Mouse (Mus musculus) MEL (cell line): ENCODE data around the gene Nrbp1. TPM values are rescaled to one million over a fixed set of nuclear protein-coding genes. Genes with fewer than 3 reads are reported as not detected.

Experiments used
- DNase-seq: peaks from one replicate; pipeline ENCODE4 v3.0.0; 2011; ENCODE audit warnings: low read depth, low spot score
- H3K27ac ChIP-seq: 2 replicates; pipeline ENCODE4 v1.5.1; 2012; ENCODE audit warnings: low read depth, mild to moderate bottlenecking, control low read depth, low read length, moderate library complexity; ENCODE audit not compliant: control insufficient read depth
- H3K27me3 ChIP-seq, 2 experiments: fragments of 150-350 bp in 1 of 2; sonication (generic) in 1 of 2; 2 replicates each; pipeline ENCODE4 v1.6.1; 2012; ENCODE audit warnings: low read length in 2 of 2, mild to moderate bottlenecking in 2 of 2, improper control_type of control experiment in 1 of 2, moderate library complexity in 1 of 2; ENCODE audit not compliant: insufficient read depth in 2 of 2, control insufficient read depth in 1 of 2
- H3K36me3 ChIP-seq, 2 experiments: 2 replicates each; pipeline ENCODE4 v1.6.1; 2012 to 2014; ENCODE audit warnings: low read length in 2 of 2, improper control_type of control experiment in 1 of 2, inconsistent platforms in 1 of 2, mild to moderate bottlenecking in 1 of 2; ENCODE audit not compliant: insufficient read depth in 2 of 2, control insufficient read depth in 1 of 2
- H3K4me1 ChIP-seq, 2 experiments: fragments of 150-350 bp in 1 of 2; sonication (generic) in 1 of 2; 2 replicates each; pipeline ENCODE4 v1.6.1; 2012; ENCODE audit warnings: low read length in 2 of 2, improper control_type of control experiment in 1 of 2, mild to moderate bottlenecking in 1 of 2; ENCODE audit not compliant: insufficient read depth in 2 of 2, control insufficient read depth in 1 of 2
- H3K4me3 ChIP-seq, 2 experiments: fragments of 150-350 bp in 1 of 2; sonication (generic) in 1 of 2; 2 replicates each; pipeline ENCODE4 v1.5.1; 2012; ENCODE audit warnings: low read depth in 2 of 2, low read length in 2 of 2, mild to moderate bottlenecking in 2 of 2, moderate library complexity in 2 of 2, control low read depth in 1 of 2, improper control_type of control experiment in 1 of 2; ENCODE audit not compliant: control insufficient read depth in 1 of 2, insufficient read depth in 1 of 2
- H3K79me2 ChIP-seq: 2 replicates; pipeline ENCODE4 v1.6.1; 2012; ENCODE audit warnings: mild to moderate bottlenecking, low read length, moderate library complexity; ENCODE audit not compliant: control insufficient read depth, poor library complexity, insufficient read depth
- H3K9ac ChIP-seq: 2 replicates; pipeline ENCODE4 v1.6.1; 2012; ENCODE audit warnings: low read depth, mild to moderate bottlenecking, control low read depth, low read length, moderate library complexity; ENCODE audit not compliant: control insufficient read depth, poor library complexity, severe bottlenecking
- H3K9me3 ChIP-seq: fragments of 150-350 bp; sonication (generic); replicated peaks from 2 replicates; pipeline ENCODE4 v1.6.1; 2012; ENCODE audit warnings: mild to moderate bottlenecking, low read length, improper control_type of control experiment, moderate library complexity; ENCODE audit not compliant: insufficient read depth
- CHD1 ChIP-seq: IDR thresholded peaks from 2 replicates; pipeline ENCODE4 v1.6.1; 2012; ENCODE audit warnings: low read depth, mild to moderate bottlenecking, inconsistent platforms, low read length, improper control_type of control experiment
- CHD2 ChIP-seq: IDR thresholded peaks from 2 replicates; pipeline ENCODE4 v1.6.1; 2011; ENCODE audit warnings: low read length, improper control_type of control experiment
- CTCF ChIP-seq, 3 experiments: IDR thresholded peaks in 2 of 3; conservative IDR thresholded peaks in 1 of 3; 2 replicates each; pipeline ENCODE4 v1.5.1; 2011 to 2012; ENCODE audit warnings: low read length in 3 of 3, low read depth in 2 of 3, mild to moderate bottlenecking in 2 of 3, improper control_type of control experiment in 1 of 3, inconsistent platforms in 1 of 3, mixed read lengths in 1 of 3, moderate library complexity in 1 of 3; ENCODE audit not compliant: control insufficient read depth in 1 of 3, insufficient read depth in 1 of 3, poor library complexity in 1 of 3, severe bottlenecking in 1 of 3
- E2F4 ChIP-seq: IDR thresholded peaks from 2 replicates; pipeline ENCODE4 v1.6.1; 2011; ENCODE audit warnings: low read depth, low read length, improper control_type of control experiment, borderline replicate concordance
- ELF1 ChIP-seq: IDR thresholded peaks from 2 replicates; pipeline ENCODE4 v1.6.1; 2014; ENCODE audit warnings: low read depth, mild to moderate bottlenecking, inconsistent platforms, low read length, improper control_type of control experiment, moderate library complexity
- EP300 ChIP-seq, 2 experiments: IDR thresholded peaks; 2 replicates each; pipeline ENCODE4 v1.6.1; 2011; ENCODE audit warnings: improper control_type of control experiment in 2 of 2, low read length in 2 of 2, low read depth in 1 of 2, mild to moderate bottlenecking in 1 of 2
- ETS1 ChIP-seq: IDR thresholded peaks from 2 replicates; pipeline ENCODE4 v1.6.1; 2012; ENCODE audit warnings: low read depth, mild to moderate bottlenecking, inconsistent platforms, low read length, improper control_type of control experiment, moderate library complexity
- GABPA ChIP-seq: IDR thresholded peaks from 2 replicates; pipeline ENCODE4 v1.6.1; 2012; ENCODE audit warnings: low read depth, mild to moderate bottlenecking, inconsistent platforms, low read length, improper control_type of control experiment, moderate library complexity
- GATA1 ChIP-seq: IDR thresholded peaks from 2 replicates; pipeline ENCODE4 v1.6.1; 2011; ENCODE audit warnings: low read depth, low read length, improper control_type of control experiment
- HCFC1 ChIP-seq: IDR thresholded peaks from 2 replicates; pipeline ENCODE4 v1.6.1; 2012; ENCODE audit warnings: low read depth, mild to moderate bottlenecking, inconsistent platforms, low read length, improper control_type of control experiment, moderate library complexity
- JUND ChIP-seq: IDR thresholded peaks from 2 replicates; pipeline ENCODE4 v1.6.1; 2011; ENCODE audit warnings: low read depth, mild to moderate bottlenecking, improper control_type of control experiment, low read length
- KAT2A ChIP-seq: conservative IDR thresholded peaks from 2 replicates; pipeline ENCODE4 v1.6.1; 2012; ENCODE audit warnings: low read depth, low read length, improper control_type of control experiment, inconsistent platforms
- MAFK ChIP-seq: IDR thresholded peaks from 2 replicates; pipeline ENCODE4 v1.6.1; 2011; ENCODE audit warnings: low read depth, mild to moderate bottlenecking, low read length, improper control_type of control experiment, borderline replicate concordance
- MAX ChIP-seq: IDR thresholded peaks from 2 replicates; pipeline ENCODE4 v1.6.1; 2011; ENCODE audit warnings: low read length, improper control_type of control experiment
- MAZ ChIP-seq: IDR thresholded peaks from 2 replicates; pipeline ENCODE4 v1.6.1; 2012; ENCODE audit warnings: low read depth, mild to moderate bottlenecking, inconsistent platforms, low read length, improper control_type of control experiment
- MEF2A ChIP-seq: IDR thresholded peaks from 2 replicates; pipeline ENCODE4 v1.6.1; 2014; ENCODE audit warnings: low read depth, mild to moderate bottlenecking, inconsistent platforms, low read length, improper control_type of control experiment; ENCODE audit not compliant: poor library complexity, insufficient replicate concordance, severe bottlenecking; ENCODE audit errors: extremely low read depth
- MXI1 ChIP-seq: IDR thresholded peaks from 2 replicates; pipeline ENCODE4 v1.6.1; 2011; ENCODE audit warnings: mild to moderate bottlenecking, low read depth, low read length, improper control_type of control experiment
- MYB ChIP-seq: IDR thresholded peaks from 2 replicates; pipeline ENCODE4 v1.6.1; 2011; ENCODE audit warnings: mild to moderate bottlenecking, low read depth, low read length, improper control_type of control experiment
- NELFE ChIP-seq: IDR thresholded peaks from 2 replicates; pipeline ENCODE4 v1.6.1; 2011; ENCODE audit warnings: low read depth, low read length, improper control_type of control experiment
- NRF1 ChIP-seq: IDR thresholded peaks from 2 replicates; pipeline ENCODE4 v1.6.1; 2014; ENCODE audit warnings: low read depth, mild to moderate bottlenecking, inconsistent platforms, low read length, improper control_type of control experiment, moderate library complexity; ENCODE audit not compliant: poor library complexity, insufficient read depth, severe bottlenecking
- POLR2A ChIP-seq, 2 experiments: IDR thresholded peaks; 2 replicates each; pipeline ENCODE4 v1.6.1; 2011 to 2012; ENCODE audit warnings: low read length in 2 of 2, mild to moderate bottlenecking in 2 of 2, control low read depth in 1 of 2, improper control_type of control experiment in 1 of 2, low read depth in 1 of 2, moderate library complexity in 1 of 2; ENCODE audit not compliant: control insufficient read depth in 1 of 2, insufficient read depth in 1 of 2, poor library complexity in 1 of 2
- POLR2AphosphoS2 ChIP-seq: IDR thresholded peaks from 2 replicates; pipeline ENCODE4 v1.6.1; 2011; ENCODE audit warnings: low read length, improper control_type of control experiment
- POLR2AphosphoS5 ChIP-seq: IDR thresholded peaks from 2 replicates; pipeline ENCODE4 v1.6.1; 2012; ENCODE audit warnings: low read depth, borderline replicate concordance, mild to moderate bottlenecking, inconsistent platforms, low read length, moderate library complexity, mixed read lengths
- RAD21 ChIP-seq: IDR thresholded peaks from 2 replicates; pipeline ENCODE4 v1.6.1; 2011; ENCODE audit warnings: mild to moderate bottlenecking, low read depth, low read length, improper control_type of control experiment
- RCOR1 ChIP-seq: IDR thresholded peaks from 2 replicates; pipeline ENCODE4 v1.6.1; 2012; ENCODE audit warnings: low read depth, mild to moderate bottlenecking, inconsistent platforms, low read length, improper control_type of control experiment
- SIN3A ChIP-seq: IDR thresholded peaks from 2 replicates; pipeline ENCODE4 v1.6.1; 2012; ENCODE audit warnings: low read length, improper control_type of control experiment, inconsistent platforms
- SMC3 ChIP-seq: IDR thresholded peaks from 2 replicates; pipeline ENCODE4 v1.6.1; 2011; ENCODE audit warnings: low read depth, low read length, improper control_type of control experiment
- TAL1 ChIP-seq: IDR thresholded peaks from 2 replicates; pipeline ENCODE4 v1.6.1; 2012; ENCODE audit warnings: mild to moderate bottlenecking, inconsistent platforms, low read length, moderate library complexity, mixed read lengths
- TBP ChIP-seq: IDR thresholded peaks from 2 replicates; pipeline ENCODE4 v1.8.0; 2011; ENCODE audit warnings: low read depth, low read length, improper control_type of control experiment
- TCF12 ChIP-seq: IDR thresholded peaks from 2 replicates; pipeline ENCODE4 v1.6.1; 2014; ENCODE audit warnings: low read depth, mild to moderate bottlenecking, inconsistent platforms, low read length, improper control_type of control experiment, moderate library complexity
- UBTF ChIP-seq: IDR thresholded peaks from 2 replicates; pipeline ENCODE4 v1.6.1; 2012; ENCODE audit warnings: low read depth, mild to moderate bottlenecking, inconsistent platforms, low read length, improper control_type of control experiment, moderate library complexity, borderline replicate concordance; ENCODE audit not compliant: insufficient read depth
- USF1 ChIP-seq: IDR thresholded peaks from 2 replicates; pipeline ENCODE4 v1.6.1; 2014; ENCODE audit warnings: low read depth, mild to moderate bottlenecking, inconsistent platforms, low read length, improper control_type of control experiment, moderate library complexity
- USF2 ChIP-seq, 2 experiments: IDR thresholded peaks; 2 replicates each; pipeline ENCODE4 v1.6.1; 2011 to 2012; ENCODE audit warnings: improper control_type of control experiment in 2 of 2, low read length in 2 of 2, borderline replicate concordance in 1 of 2, inconsistent platforms in 1 of 2, low read depth in 1 of 2, mild to moderate bottlenecking in 1 of 2; ENCODE audit not compliant: insufficient read depth in 1 of 2
- ZC3H11A ChIP-seq: IDR thresholded peaks from 2 replicates; pipeline ENCODE4 v1.6.1; 2012; ENCODE audit warnings: low read depth, mild to moderate bottlenecking, inconsistent platforms, low read length, improper control_type of control experiment
- ZKSCAN1 ChIP-seq: IDR thresholded peaks from 2 replicates; pipeline ENCODE4 v1.6.1; 2012; ENCODE audit warnings: low read depth, mild to moderate bottlenecking, inconsistent platforms, low read length, improper control_type of control experiment, moderate library complexity
- ZMIZ1 ChIP-seq: IDR thresholded peaks from 2 replicates; pipeline ENCODE4 v1.6.1; 2012; ENCODE audit warnings: low read depth, mild to moderate bottlenecking, inconsistent platforms, low read length, improper control_type of control experiment, moderate library complexity
- ZNF384 ChIP-seq: IDR thresholded peaks from 2 replicates; pipeline ENCODE4 v1.6.1; 2012; ENCODE audit warnings: low read depth, mild to moderate bottlenecking, inconsistent platforms, low read length, improper control_type of control experiment
- polyA plus RNA-seq, 2 experiments: library from polyadenylated mRNA; stranded (reverse) in 1 of 2; unstranded in 1 of 2; fragments of >175 nt in 1 of 2; fragments of >200 nt in 1 of 2; gene quantifications; 2 replicates each; pipeline versions ENCODE4 v1.2.1 to v1.2.4; 2012; ENCODE audit warnings: low replicate concordance in 2 of 2, low read depth in 1 of 2; ENCODE audit not compliant: insufficient read length in 2 of 2, insufficient read depth in 1 of 2, missing spikeins in 1 of 2
- total RNA-seq: library from RNA; depleted of rRNA; stranded (reverse); fragments of 300-350 nt; gene quantifications from 2 replicates; pipeline ENCODE4 v1.2.3, GENCODE M21; 2012

Nrbp1 gene
- total and polyA plus RNA-seq, 3 experiments = 42.0 to 55.2 TPM; not detected in 1

- Histone ChIP-seq H3K9me3 (no peaks in the 10 kb centered on the region), H3K27ac (peak overlapping the region; percentile 83), H3K4me1 (peaks cover 21 to 22% of the 10 kb centered on the region in 2 experiments), H3K4me3 (peak overlapping the region; percentile 43 to 74), H3K9ac (peak overlapping the region; percentile 24), H3K79me2 (peaks cover 67% of the 10 kb centered on the region), H3K27me3 (no peaks in the 10 kb centered on the region), H3K36me3 (peaks cover 25 to 50% of the 10 kb centered on the region in 2 experiments)
- peak; percentile 90 for DNase-seq
- TF ChIP-seq CHD1 = peak; percentile 88; the same call in 1 of the 2 replicates
- TF ChIP-seq NELFE = no peak
- TF ChIP-seq MAZ = peak; percentile 76; the same call in 1 of the 2 replicates
- no peak for TF ChIP-seq ELF1
- peak; percentile 61; the same call in 1 of the 2 replicates for TF ChIP-seq HCFC1
- TF ChIP-seq EP300 (IDR thresholded peaks at IDR 0.05; ENCODE audit: low read depth in 1 of 2, low read length in 2 of 2) = peak; percentile 77 to 80
- TF ChIP-seq CHD2 = peak; percentile 66
- no peak for TF ChIP-seq MAX
- TF ChIP-seq ZKSCAN1 = peak; percentile 76; the same call in 1 of the 2 replicates
- no peak; a peak in 1 of 4 replicates for TF ChIP-seq POLR2A (IDR thresholded peaks at IDR 0.05; ENCODE audit: control insufficient read depth in 1 of 2, insufficient read depth in 1 of 2, low read depth in 1 of 2, low read length in 2 of 2, poor library complexity in 1 of 2)
- peak; percentile 34; the same call in 1 of the 2 replicates for TF ChIP-seq MAFK
- no peak for TF ChIP-seq KAT2A
- peak in 1 of 3 experiments; percentile 37; a peak in 2 of 6 replicates for TF ChIP-seq CTCF (IDR thresholded peaks at IDR 0.05 in 2 of 3, conservative IDR thresholded peaks at IDR 0.05 in 1 of 3; ENCODE audit: control insufficient read depth in 1 of 3, insufficient read depth in 1 of 3, low read depth in 2 of 3, low read length in 3 of 3, poor library complexity in 1 of 3, severe bottlenecking in 1 of 3)
- TF ChIP-seq MXI1 = peak; percentile 78; the same call in 1 of the 2 replicates
- TF ChIP-seq TBP = no peak; the same call in 1 of the 2 replicates
- TF ChIP-seq POLR2AphosphoS2 = no peak
- TF ChIP-seq USF1 = peak; percentile 14; the same call in 1 of the 2 replicates
- TF ChIP-seq TAL1 = peak; percentile 80
- no peak for TF ChIP-seq RAD21
- TF ChIP-seq USF2 (IDR thresholded peaks at IDR 0.05; ENCODE audit: borderline replicate concordance in 1 of 2, insufficient read depth in 1 of 2, low read depth in 1 of 2, low read length in 2 of 2) = no peak
- TF ChIP-seq GATA1 = peak; percentile 86
- 0 out of 2 replicates have a peak, but pooled peaks have one; percentile 45 for TF ChIP-seq ZMIZ1
- peak; percentile 67; the same call in 1 of the 2 replicates for TF ChIP-seq SIN3A
- no peak for TF ChIP-seq GABPA
- no peak for TF ChIP-seq ZC3H11A
- TF ChIP-seq ETS1 = peak; percentile 73
- no peak for TF ChIP-seq POLR2AphosphoS5
- peak; percentile 90 for TF ChIP-seq TCF12
- no peak for TF ChIP-seq MEF2A
- peak; percentile 75 for TF ChIP-seq RCOR1
- no peak for TF ChIP-seq E2F4
- TF ChIP-seq MYB = no peak
- peak; percentile 98 for TF ChIP-seq ZNF384
- TF ChIP-seq SMC3 = peak; percentile 25; the same call in 1 of the 2 replicates
- TF ChIP-seq JUND = no peak
- no peak for TF ChIP-seq NRF1
- TF ChIP-seq UBTF = no peak
Measured at GRCm38 (mm10) chr5:31218294-31218693, 22.4 kb upstream of the Nrbp1 start.
